Mouse (Mus musculus): ENCODE results near the gene Phldb2. TPM values are rescaled to one million over a fixed set of nuclear protein-coding genes. Genes with fewer than 3 reads are reported as not detected.

Phldb2 gene
- 0.94 and 1.8 TPM in 2 replicates for polyA plus RNA-seq (2012; rRNA removed)

DNA sequence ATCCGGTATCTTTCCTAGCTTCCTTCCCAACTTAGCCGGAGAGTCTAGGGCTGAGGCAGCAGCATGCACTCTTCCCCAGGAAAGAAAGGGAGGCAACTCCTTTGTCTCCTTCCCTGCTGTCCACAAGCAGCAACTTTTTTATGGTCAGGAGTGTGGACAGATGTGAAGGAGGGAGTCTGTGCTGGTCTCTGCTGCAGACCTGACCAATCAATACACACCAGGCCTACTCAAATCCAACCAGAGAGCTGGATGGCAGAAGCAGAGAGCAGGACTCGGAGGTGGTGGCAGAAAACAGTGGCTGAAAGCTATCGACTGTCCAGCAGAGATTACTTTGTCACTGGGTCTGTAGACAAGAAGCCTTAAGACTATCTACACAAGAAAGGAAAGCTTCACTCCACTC, at the start of gene Phldb2:
Gene Phldb2, minus strand, starts transcription at position 205 of the 400 bp plus-strand sequence.
- no peak for DNase-seq
- H3K27me3 ChIP-seq (ENCODE audit: control insufficient read depth, insufficient read depth, low read length): no peaks in the 10 kb centered on the region
- H3K4me1 ChIP-seq (replicated peaks; ENCODE audit: control insufficient read depth, insufficient read depth, low read length): no peaks in the 10 kb centered on the region
- WGBS: 96% methylated on average over 4 of the region's 4 CpGs
- H3K27ac ChIP-seq (ENCODE audit: control insufficient read depth, insufficient read depth, low read length): no peak within 1 kb of the TSS
- H3K4me3 ChIP-seq (ENCODE audit: control insufficient read depth, insufficient read depth, low read length): no peak within 1 kb of the TSS
- TF ChIP-seq POLR2A (IDR thresholded peaks at IDR 0.05; ENCODE audit: control insufficient read depth, extremely low read depth, insufficient read depth, low read length, poor library complexity) (no peak), CTCF (IDR thresholded peaks at IDR 0.05; ENCODE audit: borderline replicate concordance, control insufficient read depth, extremely low read depth, insufficient read depth, low read length, poor library complexity) (no peak)
- H3K36me3 ChIP-seq (ENCODE audit: control insufficient read depth, insufficient read depth, low read length): peaks cover 4% of the 10 kb centered on the region

DNA sequence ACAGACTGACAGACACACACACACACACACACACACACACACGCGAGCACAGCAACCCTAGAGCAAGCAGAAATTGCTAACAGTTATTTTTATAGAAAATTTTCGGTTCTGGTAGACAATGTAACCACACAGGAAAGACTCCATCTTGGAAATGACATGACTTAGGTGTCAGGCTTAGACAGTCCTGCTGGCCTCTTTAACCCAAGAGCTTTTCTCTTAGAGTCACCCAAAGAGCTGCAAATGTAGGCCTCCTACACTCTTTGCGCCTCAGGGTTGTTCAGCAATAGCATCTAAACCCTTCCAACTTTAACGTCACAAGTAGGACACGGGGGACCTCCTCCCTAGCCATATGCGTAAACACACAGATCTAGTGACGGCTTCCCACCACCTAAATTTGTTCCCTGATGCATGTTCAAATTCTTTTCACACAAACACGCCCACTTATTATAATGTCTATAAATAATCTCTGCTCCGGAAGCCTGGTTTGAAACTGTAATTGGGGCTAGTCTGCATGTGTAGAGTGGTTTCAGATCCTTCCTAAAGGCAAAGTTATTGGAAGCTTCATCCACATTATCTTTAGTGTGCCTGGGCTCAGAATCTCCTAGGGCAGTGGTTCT, 48.3 kb upstream of the Phldb2 start:
- Histone ChIP-seq H3K4me3 (ENCODE audit: control insufficient read depth, insufficient read depth, low read length) (no peak overlapping the region), H3K27me3 (ENCODE audit: control insufficient read depth, insufficient read depth, low read length) (no peaks in the 10 kb centered on the region), H3K27ac (ENCODE audit: control insufficient read depth, insufficient read depth, low read length) (peak overlapping the region; percentile 60), H3K4me1 (replicated peaks; ENCODE audit: control insufficient read depth, insufficient read depth, low read length) (peaks cover 37% of the 10 kb centered on the region), H3K36me3 (ENCODE audit: control insufficient read depth, insufficient read depth, low read length) (0 out of 2 replicates have a peak, but pooled peaks cover 4% of the 10 kb centered on the region)
- DNase-seq: no peak
- TF ChIP-seq POLR2A (IDR thresholded peaks at IDR 0.05; ENCODE audit: control insufficient read depth, extremely low read depth, insufficient read depth, low read length, poor library complexity): no peak
- no peak for TF ChIP-seq CTCF (IDR thresholded peaks at IDR 0.05; ENCODE audit: borderline replicate concordance, control insufficient read depth, extremely low read depth, insufficient read depth, low read length, poor library complexity)
- 33% methylated on average over 10 of the region's 10 CpGs for WGBS

- TF ChIP-seq CTCF (IDR thresholded peaks at IDR 0.05; ENCODE audit: borderline replicate concordance, control insufficient read depth, extremely low read depth, insufficient read depth, low read length, poor library complexity): no peak
- no peak for TF ChIP-seq POLR2A (IDR thresholded peaks at IDR 0.05; ENCODE audit: control insufficient read depth, extremely low read depth, insufficient read depth, low read length, poor library complexity)
- 73% methylated on average over 3 of the region's 3 CpGs for WGBS
- no peak for DNase-seq
- Histone ChIP-seq H3K27me3 (ENCODE audit: control insufficient read depth, insufficient read depth, low read length) (no peaks in the 10 kb centered on the region), H3K36me3 (ENCODE audit: control insufficient read depth, insufficient read depth, low read length) (0 out of 2 replicates have a peak, but pooled peaks cover 4% of the 10 kb centered on the region), H3K4me3 (ENCODE audit: control insufficient read depth, insufficient read depth, low read length) (no peak overlapping the region), H3K4me1 (replicated peaks; ENCODE audit: control insufficient read depth, insufficient read depth, low read length) (peaks cover 36% of the 10 kb centered on the region), H3K27ac (ENCODE audit: control insufficient read depth, insufficient read depth, low read length) (no peak overlapping the region; the same call in 1 of the 2 replicates)
These were observed 47.6 kb upstream of the Phldb2 start for GRCm38 (mm10) chr16:46000976-46001375.

DNA sequence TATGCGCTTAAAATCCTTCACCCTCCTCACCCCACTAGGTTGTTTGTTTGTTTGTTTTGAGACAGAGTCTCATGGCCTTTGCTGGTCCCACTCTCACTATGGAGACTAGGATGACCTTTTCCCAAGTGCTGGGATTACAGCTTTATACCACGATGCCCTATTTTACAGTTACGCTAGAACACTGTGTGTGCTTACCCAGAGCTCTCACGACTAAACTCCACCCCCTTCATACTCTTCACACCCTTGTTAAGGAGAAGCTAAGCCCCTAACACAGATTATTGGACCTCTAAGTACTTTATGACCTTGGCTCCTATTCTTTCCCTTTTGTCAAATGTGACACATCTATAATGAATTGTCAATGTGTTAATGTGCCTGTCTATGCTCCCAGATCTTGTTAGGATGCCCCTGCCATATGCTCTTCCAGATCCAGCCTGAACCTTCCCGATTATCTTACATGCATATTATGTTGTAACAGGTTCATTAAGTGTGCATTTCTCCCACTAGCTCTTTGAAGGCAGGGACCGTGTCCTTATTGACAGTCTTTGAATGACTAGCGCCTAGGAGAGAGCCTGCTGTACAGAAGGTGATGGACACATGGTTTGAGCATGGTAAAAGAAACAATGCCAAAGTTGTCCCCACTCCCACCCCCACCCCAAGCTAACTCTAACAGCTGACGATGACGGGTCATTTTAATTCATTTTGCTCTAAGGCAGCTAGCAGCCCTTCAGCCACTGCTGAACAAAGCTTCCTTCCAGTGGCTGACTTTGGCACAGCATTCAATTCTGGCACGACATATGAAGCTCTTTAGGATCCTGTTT, 46.2 kb upstream of the Phldb2 start:
- Histone ChIP-seq H3K4me3 (ENCODE audit: control insufficient read depth, insufficient read depth, low read length) (no peak overlapping the region), H3K27ac (ENCODE audit: control insufficient read depth, insufficient read depth, low read length) (no peak overlapping the region), H3K4me1 (replicated peaks; ENCODE audit: control insufficient read depth, insufficient read depth, low read length) (peaks cover 27% of the 10 kb centered on the region), H3K27me3 (ENCODE audit: control insufficient read depth, insufficient read depth, low read length) (no peaks in the 10 kb centered on the region), H3K36me3 (ENCODE audit: control insufficient read depth, insufficient read depth, low read length) (0 out of 2 replicates have a peak, but pooled peaks cover 4% of the 10 kb centered on the region)
- no peak for TF ChIP-seq POLR2A (IDR thresholded peaks at IDR 0.05; ENCODE audit: control insufficient read depth, extremely low read depth, insufficient read depth, low read length, poor library complexity)
- TF ChIP-seq CTCF (IDR thresholded peaks at IDR 0.05; ENCODE audit: borderline replicate concordance, control insufficient read depth, extremely low read depth, insufficient read depth, low read length, poor library complexity): no peak
- no peak for DNase-seq
- WGBS: 91% methylated on average over 10 of the region's 10 CpGs

GRCm38 (mm10) chr16:45998231-45998630, 44.8 kb upstream of the Phldb2 start:
- DNase-seq: no peak
- 24% methylated on average over 7 of the region's 7 CpGs for WGBS
- Histone ChIP-seq H3K27ac (ENCODE audit: control insufficient read depth, insufficient read depth, low read length) (no peak overlapping the region; the same call in 1 of the 2 replicates), H3K4me3 (ENCODE audit: control insufficient read depth, insufficient read depth, low read length) (no peak overlapping the region), H3K4me1 (replicated peaks; ENCODE audit: control insufficient read depth, insufficient read depth, low read length) (peaks cover 24% of the 10 kb centered on the region), H3K36me3 (ENCODE audit: control insufficient read depth, insufficient read depth, low read length) (0 out of 2 replicates have a peak, but pooled peaks cover 4% of the 10 kb centered on the region), H3K27me3 (ENCODE audit: control insufficient read depth, insufficient read depth, low read length) (no peaks in the 10 kb centered on the region)
- TF ChIP-seq CTCF (IDR thresholded peaks at IDR 0.05; ENCODE audit: borderline replicate concordance, control insufficient read depth, extremely low read depth, insufficient read depth, low read length, poor library complexity) (no peak), POLR2A (IDR thresholded peaks at IDR 0.05; ENCODE audit: control insufficient read depth, extremely low read depth, insufficient read depth, low read length, poor library complexity) (no peak)

DNA sequence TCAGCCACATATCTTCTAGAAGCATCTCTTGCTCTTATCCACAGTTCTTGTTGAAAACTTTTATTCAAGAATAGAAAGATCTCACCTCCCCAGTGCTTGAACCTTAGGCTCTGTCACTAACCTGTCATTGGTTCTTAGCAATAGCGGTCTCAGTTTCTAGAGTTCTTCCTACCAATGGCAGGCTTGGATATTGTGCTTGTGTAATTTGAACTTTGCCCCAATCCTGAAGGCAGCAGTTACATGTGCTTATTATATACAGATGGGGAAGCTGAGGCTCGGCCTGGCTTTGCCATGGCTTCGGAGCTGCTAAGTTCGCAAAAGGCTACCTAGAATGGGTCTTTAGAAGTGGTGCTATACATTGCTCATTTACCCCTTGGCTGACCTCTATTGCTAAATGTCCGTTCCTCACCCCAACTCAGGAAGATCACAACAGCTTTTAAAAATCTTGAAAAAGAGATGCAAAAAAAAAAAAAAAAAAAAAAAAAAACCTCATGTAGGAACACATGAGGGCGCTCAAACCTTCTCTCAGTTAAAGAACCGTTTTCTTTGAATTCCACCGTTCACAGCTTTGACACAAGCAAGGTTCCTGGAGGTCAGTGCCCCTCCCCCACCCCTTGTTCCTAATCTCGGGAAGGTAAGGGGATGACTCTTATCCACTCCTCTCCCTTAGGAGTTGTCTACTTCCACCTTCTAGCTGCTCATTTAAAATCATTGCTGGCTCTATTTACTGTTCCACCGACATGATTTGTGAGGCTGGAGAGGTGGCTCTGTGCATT, 37.7 kb upstream of the Phldb2 start:
- Histone ChIP-seq H3K27me3 (ENCODE audit: control insufficient read depth, insufficient read depth, low read length) (no peaks in the 10 kb centered on the region), H3K27ac (ENCODE audit: control insufficient read depth, insufficient read depth, low read length) (no peak overlapping the region), H3K4me1 (replicated peaks; ENCODE audit: control insufficient read depth, insufficient read depth, low read length) (peaks cover 4% of the 10 kb centered on the region), H3K36me3 (ENCODE audit: control insufficient read depth, insufficient read depth, low read length) (no peaks in the 10 kb centered on the region), H3K4me3 (ENCODE audit: control insufficient read depth, insufficient read depth, low read length) (no peak overlapping the region)
- DNase-seq: no peak
- TF ChIP-seq CTCF (IDR thresholded peaks at IDR 0.05; ENCODE audit: borderline replicate concordance, control insufficient read depth, extremely low read depth, insufficient read depth, low read length, poor library complexity) (no peak), POLR2A (IDR thresholded peaks at IDR 0.05; ENCODE audit: control insufficient read depth, extremely low read depth, insufficient read depth, low read length, poor library complexity) (no peak)
- WGBS: 54% methylated on average over 10 of the region's 10 CpGs

Data from thymus, adult 2 months (tissue).